Mouse (Mus musculus): ENCODE results near the gene Tox2. TPM values are rescaled to one million over a fixed set of nuclear protein-coding genes. Genes with fewer than 3 reads are reported as not detected.

Tox2 gene
- polyA plus RNA-seq, 1 experiment from 2014 or later = 35.5 TPM

- Histone ChIP-seq H3K4me3 (ENCODE audit: low read depth, low read length) (no peak overlapping the region), H3K4me2 (ENCODE audit: low read depth, low read length, severe bottlenecking) (no peak overlapping the region), H3K27ac (ENCODE audit: low read depth, low read length) (no peak overlapping the region), H3K36me3 (ENCODE audit: control insufficient read depth, insufficient read depth, low read length) (no peaks in the 10 kb centered on the region), H3K9me3 (ENCODE audit: control insufficient read depth, low read length) (no peaks in the 10 kb centered on the region), H3K27me3 (ENCODE audit: control insufficient read depth, insufficient read depth, low read length) (no peaks in the 10 kb centered on the region), H3K4me1 (replicated peaks; ENCODE audit: control insufficient read depth, insufficient read depth, low read length) (no peaks in the 10 kb centered on the region), H3K9ac (ENCODE audit: low read length) (no peak overlapping the region)
- ATAC-seq (replicated peaks; ENCODE audit: low FRiP score) = no peak
- DNase-seq (ENCODE audit: low spot score) = no peak
- WGBS = 53% methylated on average over 5 of the region's 5 CpGs
Observed at GRCm38 (mm10) chr2:163350443-163350842, 147.5 kb downstream of the Tox2 start.

GRCm38 (mm10) chr2:163353731-163354130 is 150.8 kb downstream of the Tox2 start:
- H3K27ac ChIP-seq (ENCODE audit: low read depth, low read length) = no peak overlapping the region
- DNase-seq (ENCODE audit: low spot score) (no peak), ATAC-seq (replicated peaks; ENCODE audit: low FRiP score) (no peak)
- no peaks in the 10 kb centered on the region for H3K9me3 ChIP-seq (ENCODE audit: control insufficient read depth, low read length)
- H3K27me3 ChIP-seq (ENCODE audit: control insufficient read depth, insufficient read depth, low read length) = no peaks in the 10 kb centered on the region
- no peak overlapping the region for H3K4me3 ChIP-seq (ENCODE audit: low read depth, low read length)
- H3K36me3 ChIP-seq (ENCODE audit: control insufficient read depth, insufficient read depth, low read length) = no peaks in the 10 kb centered on the region
- H3K9ac ChIP-seq (ENCODE audit: low read length) = no peak overlapping the region
- H3K4me2 ChIP-seq (ENCODE audit: low read depth, low read length, severe bottlenecking) = no peak overlapping the region
- 28% methylated on average over 7 of the region's 7 CpGs for WGBS
- H3K4me1 ChIP-seq (replicated peaks; ENCODE audit: control insufficient read depth, insufficient read depth, low read length) = no peaks in the 10 kb centered on the region

- no peak for ATAC-seq (replicated peaks; ENCODE audit: low FRiP score)
- no peak overlapping the region for H3K9ac ChIP-seq (ENCODE audit: low read length)
- H3K27ac ChIP-seq (ENCODE audit: low read depth, low read length) = no peak overlapping the region
- H3K4me2 ChIP-seq (ENCODE audit: low read depth, low read length, severe bottlenecking) = no peak overlapping the region
- no peaks in the 10 kb centered on the region for H3K36me3 ChIP-seq (ENCODE audit: control insufficient read depth, insufficient read depth, low read length)
- WGBS = 81% methylated on average over 8 of the region's 8 CpGs
- H3K9me3 ChIP-seq (ENCODE audit: control insufficient read depth, low read length) = no peaks in the 10 kb centered on the region
- H3K4me3 ChIP-seq (ENCODE audit: low read depth, low read length) = no peak overlapping the region
- H3K27me3 ChIP-seq (ENCODE audit: control insufficient read depth, insufficient read depth, low read length) = no peaks in the 10 kb centered on the region
- no peak for DNase-seq (ENCODE audit: low spot score)
- no peaks in the 10 kb centered on the region for H3K4me1 ChIP-seq (replicated peaks; ENCODE audit: control insufficient read depth, insufficient read depth, low read length)
Observed at GRCm38 (mm10) chr2:163355666-163356065, 152.7 kb downstream of the Tox2 start.

- Histone ChIP-seq H3K27me3 (ENCODE audit: control insufficient read depth, insufficient read depth, low read length) (no peaks in the 10 kb centered on the region), H3K4me1 (replicated peaks; ENCODE audit: control insufficient read depth, insufficient read depth, low read length) (no peaks in the 10 kb centered on the region), H3K4me3 (ENCODE audit: low read depth, low read length) (no peak overlapping the region), H3K9ac (ENCODE audit: low read length) (no peak overlapping the region), H3K9me3 (ENCODE audit: control insufficient read depth, low read length) (no peaks in the 10 kb centered on the region), H3K36me3 (ENCODE audit: control insufficient read depth, insufficient read depth, low read length) (no peaks in the 10 kb centered on the region), H3K4me2 (ENCODE audit: low read depth, low read length, severe bottlenecking) (no peak overlapping the region), H3K27ac (ENCODE audit: low read depth, low read length) (no peak overlapping the region)
- WGBS = 89% methylated on average over 12 of the region's 12 CpGs
- ATAC-seq (replicated peaks; ENCODE audit: low FRiP score) (no peak), DNase-seq (ENCODE audit: low spot score) (no peak)
Observed at GRCm38 (mm10) chr2:163356113-163356840, 153.4 kb downstream of the Tox2 start.

GRCm38 (mm10) chr2:163358662-163359061 is 155.7 kb downstream of the Tox2 start:
- no peak overlapping the region for H3K27ac ChIP-seq (ENCODE audit: low read depth, low read length)
- no peak for ATAC-seq (replicated peaks; ENCODE audit: low FRiP score)
- H3K9ac ChIP-seq (ENCODE audit: low read length) = no peak overlapping the region
- H3K4me1 ChIP-seq (replicated peaks; ENCODE audit: control insufficient read depth, insufficient read depth, low read length) = no peaks in the 10 kb centered on the region
- 85% methylated on average over 5 of the region's 5 CpGs for WGBS
- no peak overlapping the region for H3K4me2 ChIP-seq (ENCODE audit: low read depth, low read length, severe bottlenecking)
- H3K27me3 ChIP-seq (ENCODE audit: control insufficient read depth, insufficient read depth, low read length) = no peaks in the 10 kb centered on the region
- no peaks in the 10 kb centered on the region for H3K9me3 ChIP-seq (ENCODE audit: control insufficient read depth, low read length)
- H3K4me3 ChIP-seq (ENCODE audit: low read depth, low read length) = no peak overlapping the region
- DNase-seq (ENCODE audit: low spot score) = no peak
- no peaks in the 10 kb centered on the region for H3K36me3 ChIP-seq (ENCODE audit: control insufficient read depth, insufficient read depth, low read length)

- Histone ChIP-seq H3K27me3 (ENCODE audit: control insufficient read depth, insufficient read depth, low read length) (no peaks in the 10 kb centered on the region), H3K27ac (ENCODE audit: low read depth, low read length) (no peak overlapping the region), H3K9me3 (ENCODE audit: control insufficient read depth, low read length) (no peaks in the 10 kb centered on the region), H3K4me1 (replicated peaks; ENCODE audit: control insufficient read depth, insufficient read depth, low read length) (no peaks in the 10 kb centered on the region), H3K4me3 (ENCODE audit: low read depth, low read length) (no peak overlapping the region), H3K4me2 (ENCODE audit: low read depth, low read length, severe bottlenecking) (no peak overlapping the region), H3K36me3 (ENCODE audit: control insufficient read depth, insufficient read depth, low read length) (no peaks in the 10 kb centered on the region), H3K9ac (ENCODE audit: low read length) (no peak overlapping the region)
- no peak for DNase-seq (ENCODE audit: low spot score)
- no peak for ATAC-seq (replicated peaks; ENCODE audit: low FRiP score)
- 82% methylated on average over 2 of the region's 2 CpGs for WGBS
Observed at GRCm38 (mm10) chr2:163359253-163359652, 156.3 kb downstream of the Tox2 start.

- no peaks in the 10 kb centered on the region for H3K4me1 ChIP-seq (replicated peaks; ENCODE audit: control insufficient read depth, insufficient read depth, low read length)
- 84% methylated on average over 16 of the region's 16 CpGs for WGBS
- H3K4me2 ChIP-seq (ENCODE audit: low read depth, low read length, severe bottlenecking) = no peak overlapping the region
- no peaks in the 10 kb centered on the region for H3K27me3 ChIP-seq (ENCODE audit: control insufficient read depth, insufficient read depth, low read length)
- no peak overlapping the region for H3K9ac ChIP-seq (ENCODE audit: low read length)
- H3K9me3 ChIP-seq (ENCODE audit: control insufficient read depth, low read length) = no peaks in the 10 kb centered on the region
- ATAC-seq (replicated peaks; ENCODE audit: low FRiP score) (no peak), DNase-seq (ENCODE audit: low spot score) (no peak)
- H3K36me3 ChIP-seq (ENCODE audit: control insufficient read depth, insufficient read depth, low read length) = no peaks in the 10 kb centered on the region
- no peak overlapping the region for H3K27ac ChIP-seq (ENCODE audit: low read depth, low read length)
- H3K4me3 ChIP-seq (ENCODE audit: low read depth, low read length) = no peak overlapping the region
Observed at GRCm38 (mm10) chr2:163360858-163361623, 158.1 kb downstream of the Tox2 start.

- H3K36me3 ChIP-seq (ENCODE audit: control insufficient read depth, insufficient read depth, low read length) = no peaks in the 10 kb centered on the region
- ATAC-seq (replicated peaks; ENCODE audit: low FRiP score) (no peak), DNase-seq (ENCODE audit: low spot score) (no peak)
- H3K4me2 ChIP-seq (ENCODE audit: low read depth, low read length, severe bottlenecking) = no peak overlapping the region
- H3K27me3 ChIP-seq (ENCODE audit: control insufficient read depth, insufficient read depth, low read length) = no peaks in the 10 kb centered on the region
- H3K4me1 ChIP-seq (replicated peaks; ENCODE audit: control insufficient read depth, insufficient read depth, low read length) = no peaks in the 10 kb centered on the region
- no peaks in the 10 kb centered on the region for H3K9me3 ChIP-seq (ENCODE audit: control insufficient read depth, low read length)
- 81% methylated on average over 12 of the region's 12 CpGs for WGBS
- H3K27ac ChIP-seq (ENCODE audit: low read depth, low read length) = no peak overlapping the region
- no peak overlapping the region for H3K4me3 ChIP-seq (ENCODE audit: low read depth, low read length)
- H3K9ac ChIP-seq (ENCODE audit: low read length) = no peak overlapping the region
Observed at GRCm38 (mm10) chr2:163362940-163363921, 160.3 kb downstream of the Tox2 start.
